Mouse (Mus musculus) forebrain, postnatal 0 days (tissue): ENCODE measurements around the gene Ap2s1. TPM values are rescaled to one million over a fixed set of nuclear protein-coding genes. Genes with fewer than 3 reads are reported as not detected.

Experiments
- ATAC-seq: fragments of 200-750 bp; cut with Nextera tagmentation; 2 replicates; pipeline ENCODE4 v1.8.0; 2017; ENCODE audit warnings: mild to moderate bottlenecking, moderate library complexity
- DNase-seq: peaks from one replicate; pipeline ENCODE4 v3.0.0-alpha.2; 2015
- H3K27ac ChIP-seq: fragments of 300-500 bp; sonication (generic); 2 replicates; pipeline ENCODE4 v1.5.1; 2014; ENCODE audit warnings: low read depth, mild to moderate bottlenecking, antibody characterized with exemption, low read length, moderate library complexity, mixed read lengths
- H3K27me3 ChIP-seq: fragments of 300-500 bp; sonication (generic); 2 replicates; pipeline ENCODE4 v1.6.1; 2014; ENCODE audit warnings: mild to moderate bottlenecking, low read length, mixed read lengths; ENCODE audit not compliant: insufficient read depth
- H3K36me3 ChIP-seq: fragments of 300-500 bp; sonication (generic); 2 replicates; pipeline ENCODE4 v1.6.1; 2014; ENCODE audit warnings: mild to moderate bottlenecking, moderate library complexity; ENCODE audit not compliant: insufficient read depth
- H3K4me1 ChIP-seq: fragments of 300-500 bp; sonication (generic); 2 replicates; pipeline ENCODE4 v1.6.1; 2014; ENCODE audit warnings: antibody characterized with exemption; ENCODE audit not compliant: insufficient read depth
- H3K4me2 ChIP-seq: fragments of 300-500 bp; sonication (generic); 2 replicates; pipeline ENCODE4 v1.6.1; 2014; ENCODE audit warnings: low read depth, mild to moderate bottlenecking, moderate library complexity
- H3K4me3 ChIP-seq: fragments of 300-500 bp; sonication (generic); 2 replicates; pipeline ENCODE4 v1.5.1; 2014; ENCODE audit warnings: low read depth, low read length, mixed read lengths
- H3K9ac ChIP-seq: fragments of 300-500 bp; sonication (generic); 2 replicates; pipeline ENCODE4 v1.6.1; 2014; ENCODE audit warnings: mild to moderate bottlenecking
- H3K9me3 ChIP-seq: fragments of 300-500 bp; sonication (generic); 2 replicates; pipeline ENCODE4 v1.6.1; 2016; ENCODE audit warnings: low read length
- CTCF ChIP-seq: sonication (generic); IDR thresholded peaks from 2 replicates; pipeline ENCODE4 v1.5.1; 2016; ENCODE audit warnings: antibody characterized with exemption, control low read depth, low read depth
- WGBS: fragments of 180-500 bp; shearing (Covaris S2); extraction: QIAGEN DNeasy Blood & Tissue Kit; methylation state at CpG from one replicate; pipeline ENCODE4 v1.1.7; 2014; 5-methylcytosine and 5-hydroxymethylcytosine counted together
- polyA plus RNA-seq: library from polyadenylated mRNA; unstranded; fragments of >200 nt; fragmentation: Nextera tagmentation; extraction: Ambion mirVana; gene quantifications from 2 replicates; pipeline ENCODE4 v1.2.1, GENCODE M21; 2015
- total RNA-seq: library from RNA; depleted of rRNA; stranded (reverse); fragments of >200 nt; gene quantifications from 2 replicates; pipeline ENCODE4 v1.2.3, GENCODE M21; 2014

Gene Ap2s1
- total and polyA plus RNA-seq, 2 experiments from 2014 or later, result 519 to 566 TPM

DNA sequence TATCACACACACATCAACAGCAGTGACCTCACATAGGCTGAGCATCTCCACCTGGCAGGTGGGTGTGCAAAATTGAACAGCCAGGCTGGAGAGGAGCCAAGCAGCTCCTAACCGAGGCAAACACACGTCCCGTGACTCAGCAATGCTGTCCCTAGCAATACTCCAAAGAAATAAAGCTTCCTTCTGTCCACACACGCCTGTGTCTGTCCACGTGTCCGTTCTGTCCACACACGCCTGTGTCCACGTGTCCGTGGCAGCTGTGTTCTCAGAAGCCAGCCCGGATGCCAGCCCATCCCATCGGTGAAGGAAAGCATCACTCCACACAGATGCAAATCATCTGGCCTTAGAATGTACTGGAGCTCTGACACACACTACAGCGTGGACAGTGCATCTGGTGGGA is 13.8 kb downstream of the Ap2s1 start:
- Histone ChIP-seq H3K9ac (no peak overlapping the region), H3K27ac (no peak overlapping the region), H3K4me1 (no peaks in the 10 kb centered on the region), H3K4me3 (no peak overlapping the region), H3K9me3 (no peaks in the 10 kb centered on the region), H3K27me3 (no peaks in the 10 kb centered on the region), H3K4me2 (no peak overlapping the region), H3K36me3 (peaks cover 27% of the 10 kb centered on the region)
- DNase-seq (no peak), ATAC-seq (no peak)
- no peak for TF ChIP-seq CTCF
- WGBS, result 84% methylated on average over 12 of the region's 12 CpGs

DNA sequence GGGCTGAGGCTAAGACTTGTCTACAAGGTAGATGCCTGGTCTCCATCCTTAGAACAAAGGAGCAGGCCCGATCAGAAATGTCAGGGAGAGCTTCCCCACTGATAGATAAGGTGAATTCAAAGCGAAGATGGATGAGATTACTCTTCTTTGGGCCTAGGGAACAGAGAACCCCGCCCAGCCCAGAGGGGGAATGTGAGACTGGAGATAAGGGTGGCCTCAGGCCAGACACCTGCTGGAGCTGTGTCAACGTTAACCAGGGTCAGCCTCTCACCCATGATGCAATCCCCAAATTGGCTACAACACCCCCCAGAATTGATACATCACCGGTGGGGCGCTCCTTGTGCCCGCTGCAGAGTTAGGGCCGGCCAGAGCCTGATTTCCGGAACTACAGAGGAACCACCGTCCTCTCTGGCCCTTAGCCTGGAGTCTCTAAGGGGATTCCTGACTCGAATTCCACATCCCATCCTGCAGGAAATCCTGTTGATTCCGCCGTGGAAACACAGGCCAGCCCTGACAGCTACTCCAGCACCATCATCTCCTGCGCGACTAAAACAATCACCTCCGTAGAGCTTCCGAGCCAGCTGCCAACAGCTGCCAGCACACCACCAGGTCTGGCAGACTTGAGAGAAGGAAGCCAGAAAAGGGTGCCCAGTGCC is 17.3 kb downstream of the Ap2s1 start:
- Histone ChIP-seq H3K27me3 (no peaks in the 10 kb centered on the region), H3K27ac (no peak overlapping the region), H3K9ac (no peak overlapping the region), H3K4me3 (no peak overlapping the region), H3K4me2 (no peak overlapping the region), H3K4me1 (no peaks in the 10 kb centered on the region), H3K36me3 (no peaks in the 10 kb centered on the region), H3K9me3 (no peaks in the 10 kb centered on the region)
- DNase-seq (no peak), ATAC-seq (no peak)
- no peak for TF ChIP-seq CTCF
- 75% methylated on average over 17 of the region's 17 CpGs for WGBS

DNA sequence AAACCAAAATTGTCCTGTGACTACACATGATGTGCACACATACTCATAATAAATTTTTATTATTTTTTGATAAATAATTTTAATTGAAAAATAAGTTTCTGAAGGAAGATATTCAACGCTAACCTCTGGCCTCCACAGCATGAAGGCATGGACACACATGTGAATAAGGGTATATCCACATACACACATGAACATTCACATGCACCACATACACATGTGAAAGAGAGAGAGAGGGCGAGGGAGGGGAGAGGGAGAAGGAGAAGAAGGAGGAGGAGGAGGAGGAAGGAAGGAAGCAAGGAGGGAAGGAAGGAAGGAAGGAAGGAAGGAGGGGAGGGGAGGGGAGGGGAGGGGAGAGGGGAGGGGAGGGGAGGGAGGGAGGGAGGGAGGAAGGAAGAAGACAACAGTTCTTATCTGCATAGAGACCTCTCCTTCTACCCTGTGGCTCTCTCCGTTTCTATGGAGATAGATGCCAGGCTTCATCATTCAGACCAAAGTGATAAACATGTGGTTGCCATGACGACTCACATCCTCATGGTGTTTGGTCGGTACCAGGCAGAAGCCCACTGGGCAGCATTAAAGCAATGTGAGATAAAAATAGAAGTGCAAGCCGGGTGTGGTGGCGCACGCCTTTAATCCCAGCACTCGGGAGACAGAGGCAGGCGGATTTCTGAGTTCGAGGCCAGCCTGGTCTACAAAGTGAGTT is 20.8 kb downstream of the Ap2s1 start:
- 61% methylated on average over 10 of the region's 11 CpGs for WGBS
- peak; percentile 95 for ATAC-seq
- no peak overlapping the region for H3K9ac ChIP-seq
- H3K4me2 ChIP-seq, result no peak overlapping the region
- no peak overlapping the region for H3K4me3 ChIP-seq
- H3K36me3 ChIP-seq, result no peaks in the 10 kb centered on the region
- no peak overlapping the region for H3K27ac ChIP-seq
- no peaks in the 10 kb centered on the region for H3K4me1 ChIP-seq
- DNase-seq, result peak; percentile 66
- no peaks in the 10 kb centered on the region for H3K9me3 ChIP-seq
- no peaks in the 10 kb centered on the region for H3K27me3 ChIP-seq
- no peak for TF ChIP-seq CTCF

DNA sequence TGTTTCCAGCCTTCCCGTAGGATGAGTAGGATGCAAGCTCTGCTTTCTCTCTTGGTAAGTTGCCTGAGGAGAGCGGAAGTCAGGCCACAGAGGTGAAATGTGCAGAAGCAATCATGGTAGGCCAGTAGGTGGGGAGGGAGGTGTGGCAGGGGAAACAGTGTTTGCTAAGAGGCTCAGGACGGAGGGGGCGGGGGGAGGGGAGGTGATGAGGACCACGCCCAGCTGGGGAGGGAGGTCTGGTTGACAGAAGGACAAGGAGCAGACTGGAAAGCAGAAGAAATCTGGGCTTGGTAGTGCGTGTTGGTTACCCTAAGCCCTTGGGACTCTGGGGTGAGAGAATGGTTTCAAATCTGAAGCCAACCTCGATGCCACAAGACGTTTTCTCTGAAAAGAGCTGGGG is 22.1 kb downstream of the Ap2s1 start:
- DNase-seq, result no peak
- Histone ChIP-seq H3K9ac (no peak overlapping the region), H3K9me3 (no peaks in the 10 kb centered on the region), H3K27me3 (no peaks in the 10 kb centered on the region), H3K27ac (no peak overlapping the region), H3K4me1 (no peaks in the 10 kb centered on the region), H3K36me3 (no peaks in the 10 kb centered on the region), H3K4me3 (no peak overlapping the region), H3K4me2 (no peak overlapping the region)
- 30% methylated on average over 8 of the region's 8 CpGs for WGBS
- no peak for ATAC-seq
- no peak for TF ChIP-seq CTCF

DNA sequence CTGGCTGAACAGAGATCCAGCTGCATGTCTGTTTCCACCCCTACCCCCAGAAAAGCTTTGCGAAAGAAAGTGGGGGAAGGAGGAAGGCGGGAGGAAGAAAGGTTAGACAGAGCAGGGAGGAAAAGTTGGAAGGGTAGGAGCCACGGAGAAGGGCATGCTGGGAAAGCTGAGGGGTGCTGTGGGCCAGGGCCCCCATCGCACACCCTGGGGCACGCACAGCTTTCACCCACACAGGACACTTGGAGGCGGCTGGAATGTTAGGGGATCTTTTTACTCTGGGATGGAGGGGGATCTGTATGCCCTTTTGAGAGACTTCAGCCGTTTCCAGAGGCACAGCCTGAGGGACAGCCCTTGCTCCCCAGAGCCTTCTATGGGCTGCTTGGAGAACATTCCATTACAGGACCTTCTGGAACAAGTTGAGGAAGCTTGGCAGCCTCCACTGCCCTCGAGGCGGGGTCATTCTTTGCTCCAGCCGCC is 22.8 kb downstream of the Ap2s1 start:
- H3K36me3 ChIP-seq, result no peaks in the 10 kb centered on the region
- H3K4me1 ChIP-seq, result no peaks in the 10 kb centered on the region
- no peak overlapping the region for H3K9ac ChIP-seq
- H3K9me3 ChIP-seq, result no peaks in the 10 kb centered on the region
- TF ChIP-seq CTCF, result no peak
- H3K27me3 ChIP-seq, result no peaks in the 10 kb centered on the region
- no peak overlapping the region for H3K27ac ChIP-seq
- 64% methylated on average over 10 of the region's 10 CpGs for WGBS
- DNase-seq (no peak), ATAC-seq (no peak)
- no peak overlapping the region for H3K4me3 ChIP-seq
- no peak overlapping the region for H3K4me2 ChIP-seq

DNA sequence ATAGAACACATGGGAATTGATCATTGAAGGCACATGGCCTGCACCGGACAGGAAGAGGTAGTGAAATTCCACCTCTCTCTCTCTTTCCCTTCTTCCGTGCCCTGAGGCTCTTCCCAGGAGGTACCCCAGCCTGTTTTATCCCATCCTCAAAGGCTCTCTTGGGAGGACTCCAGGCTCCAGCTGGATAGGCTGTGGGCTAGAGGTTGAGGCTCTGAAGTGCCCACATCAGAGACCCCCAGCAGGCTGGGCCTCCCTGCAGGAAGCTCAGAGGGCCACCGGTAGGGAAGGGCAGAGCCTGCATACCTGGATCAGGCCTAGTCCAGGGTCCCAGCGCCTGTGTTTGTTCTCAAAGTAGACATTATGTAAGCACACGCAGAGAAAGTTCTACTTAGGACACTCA is 23.4 kb downstream of the Ap2s1 start:
- no peak for DNase-seq
- Histone ChIP-seq H3K9me3 (no peaks in the 10 kb centered on the region), H3K27me3 (no peaks in the 10 kb centered on the region), H3K27ac (no peak overlapping the region), H3K4me1 (no peaks in the 10 kb centered on the region), H3K9ac (no peak overlapping the region), H3K4me2 (no peak overlapping the region), H3K4me3 (no peak overlapping the region), H3K36me3 (no peaks in the 10 kb centered on the region)
- ATAC-seq, result no peak
- WGBS, result 54% methylated on average over 5 of the region's 5 CpGs
- no peak for TF ChIP-seq CTCF

DNA sequence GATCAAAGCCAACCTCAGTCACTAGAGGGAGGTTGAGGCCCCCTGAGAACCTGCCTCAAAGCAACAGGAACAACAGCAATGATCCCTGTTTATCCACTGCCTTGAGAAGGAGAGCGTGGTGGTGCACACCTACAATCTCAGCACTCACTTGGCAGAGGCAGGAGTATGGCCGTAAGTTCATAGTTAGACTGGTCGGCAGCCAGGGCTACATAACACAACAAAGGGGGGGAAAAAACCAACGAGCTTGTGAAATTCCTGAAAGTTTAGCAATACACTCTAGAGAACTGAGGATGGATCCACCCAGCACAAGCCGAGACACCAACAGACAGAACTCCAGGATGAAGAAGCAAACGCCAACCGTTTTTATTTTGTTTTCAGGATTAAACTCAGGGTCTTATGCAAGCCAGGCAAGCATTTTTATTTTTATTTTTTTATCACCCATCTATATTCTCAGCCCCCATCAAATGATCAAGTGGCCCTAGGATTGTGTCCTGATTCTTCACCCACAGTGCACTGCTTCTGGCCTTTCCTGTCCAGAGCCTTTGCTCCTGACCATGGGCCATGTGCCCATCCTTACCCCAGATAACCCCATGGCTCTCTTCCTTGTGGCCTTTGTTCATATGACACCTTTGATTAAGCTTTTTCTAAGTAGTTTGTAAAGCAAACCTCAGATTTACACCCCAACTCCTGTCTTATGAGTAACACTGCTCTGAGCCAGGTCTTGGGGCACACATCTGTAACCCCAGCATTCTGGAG is 25.4 kb downstream of the Ap2s1 start:
- ATAC-seq, result no peak
- no peak for TF ChIP-seq CTCF
- WGBS, result 85% methylated on average over 7 of the region's 7 CpGs

More for the DNA sequence above, 25.4 kb downstream of the Ap2s1 start:
- H3K4me1 ChIP-seq, result no peaks in the 10 kb centered on the region
- no peak overlapping the region for H3K4me2 ChIP-seq
- H3K9ac ChIP-seq, result no peak overlapping the region
- H3K9me3 ChIP-seq, result no peaks in the 10 kb centered on the region
- no peak for DNase-seq
- H3K27me3 ChIP-seq, result no peaks in the 10 kb centered on the region
- no peaks in the 10 kb centered on the region for H3K36me3 ChIP-seq
- H3K4me3 ChIP-seq, result no peak overlapping the region
- H3K27ac ChIP-seq, result no peak overlapping the region
